Mouse (Mus musculus): Measurements from ENCODE around the gene Lilra6. TPM values are rescaled to one million over a fixed set of nuclear protein-coding genes. Genes with fewer than 3 reads are reported as not detected.

Lilra6 gene
- polyA plus RNA-seq, 1 experiment from 2014 or later: 0.27 TPM

Other genes starting within 250 kb of the Lilra6 start
- 20.1 and 22.3 TPM in 2 replicates for gene Leng1, start 249.7 kb downstream of the Lilra6 start, polyA plus RNA-seq (2015; fragmentation: Nextera tagmentation; extraction: Ambion mirVana)
- 9.5 and 14.3 TPM in 2 replicates for gene Tmc4, start 237.9 kb downstream of the Lilra6 start, polyA plus RNA-seq (2015; fragmentation: Nextera tagmentation; extraction: Ambion mirVana)
- 275 and 298 TPM in 2 replicates for gene Tsen34, start 222.6 kb downstream of the Lilra6 start, polyA plus RNA-seq (2015; fragmentation: Nextera tagmentation; extraction: Ambion mirVana)
- 53.8 and 62.4 TPM in 2 replicates for gene Mboat7, start 222.0 kb downstream of the Lilra6 start, polyA plus RNA-seq (2015; fragmentation: Nextera tagmentation; extraction: Ambion mirVana)
- 1,464 and 1,578 TPM in 2 replicates for gene Rps9, start 211.5 kb downstream of the Lilra6 start, polyA plus RNA-seq (2015; fragmentation: Nextera tagmentation; extraction: Ambion mirVana)
- 1.4 and 1.6 TPM in 2 replicates for gene Pirb, start 195.1 kb downstream of the Lilra6 start, polyA plus RNA-seq (2015; fragmentation: Nextera tagmentation; extraction: Ambion mirVana)
- gene Gm15448, start 89.8 kb downstream of the Lilra6 start, polyA plus RNA-seq (2015; fragmentation: Nextera tagmentation; extraction: Ambion mirVana): not detected in 2 replicates
- 0.41 and 0.52 TPM in 2 replicates for gene Pira2, start 70.5 kb downstream of the Lilra6 start, polyA plus RNA-seq (2015; fragmentation: Nextera tagmentation; extraction: Ambion mirVana)
- 0.37 and 0.47 TPM in 2 replicates for gene Gm14548, start 17.4 kb downstream of the Lilra6 start, polyA plus RNA-seq (2015; fragmentation: Nextera tagmentation; extraction: Ambion mirVana)
- 0.95 and 1.0 TPM in 2 replicates for gene Lair1, start 147.7 kb upstream of the Lilra6 start, polyA plus RNA-seq (2015; fragmentation: Nextera tagmentation; extraction: Ambion mirVana)
- gene Ttyh1, start 203.9 kb upstream of the Lilra6 start, polyA plus RNA-seq (2015; fragmentation: Nextera tagmentation; extraction: Ambion mirVana): 6.2 and 6.7 TPM in 2 replicates
- 64.4 and 82.2 TPM in 2 replicates for gene Leng8, start 221.5 kb upstream of the Lilra6 start, polyA plus RNA-seq (2015; fragmentation: Nextera tagmentation; extraction: Ambion mirVana)
- 5.8 and 6.1 TPM in 2 replicates for gene Leng9, start 234.9 kb upstream of the Lilra6 start, polyA plus RNA-seq (2015; fragmentation: Nextera tagmentation; extraction: Ambion mirVana)
- gene Cdc42ep5, start 249.4 kb upstream of the Lilra6 start, polyA plus RNA-seq (2015; fragmentation: Nextera tagmentation; extraction: Ambion mirVana): 63.2 and 65.0 TPM in 2 replicates